Mouse (Mus musculus): ENCODE data around the gene Btbd2.

- TF ChIP-seq CTCF (IDR thresholded peaks at IDR 0.05; ENCODE audit: low read depth) (no peak), EP300 (IDR thresholded peaks at IDR 0.05; ENCODE audit: low read depth) (no peak)
Observed at GRCm38 (mm10) chr10:80614351-80614750, 42.5 kb downstream of the Btbd2 start.

All from liver, embryonic 14.5 days (tissue).